Mouse (Mus musculus): ENCODE measurements around the gene Mcrs1. TPM values are rescaled to one million over a fixed set of nuclear protein-coding genes. Genes with fewer than 3 reads are reported as not detected.

The Mcrs1 gene
- total and polyA plus RNA-seq, 2 experiments from 2014 or later: 199 to 229 TPM

DNA sequence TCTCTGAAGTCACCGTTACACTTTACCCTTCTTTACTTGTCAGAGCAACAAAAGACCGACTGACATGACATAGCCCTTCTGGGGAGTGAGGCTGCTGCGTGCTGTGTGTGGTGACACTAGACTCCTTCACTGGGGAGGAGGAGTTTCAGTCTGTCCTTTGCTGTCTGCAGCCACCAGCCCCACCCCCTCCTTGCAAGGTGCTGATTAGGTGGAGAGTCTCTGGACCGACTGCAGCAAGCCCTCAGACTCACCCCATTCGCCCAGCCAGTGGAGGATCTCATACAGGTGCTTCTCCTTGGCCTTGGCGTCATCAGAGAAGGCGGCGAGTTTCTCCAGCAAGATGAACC lies 33.4 kb upstream of the Mcrs1 start:
- Histone ChIP-seq H3K9ac (replicated peaks; ENCODE audit: low read length) (no peak overlapping the region), H3K27me3 (ENCODE audit: insufficient read depth, low read length) (no peaks in the 10 kb centered on the region), H3K27ac (no peak overlapping the region), H3K36me3 (ENCODE audit: insufficient read depth, low read length) (no peaks in the 10 kb centered on the region), H3K9me3 (ENCODE audit: low read length) (no peaks in the 10 kb centered on the region), H3K4me2 (ENCODE audit: low read depth, low read length) (no peak overlapping the region), H3K4me1 (ENCODE audit: insufficient read depth, low read length) (no peaks in the 10 kb centered on the region), H3K4me3 (ENCODE audit: low read length) (no peak overlapping the region)
- ATAC-seq (no peak), DNase-seq (ENCODE audit: low spot score) (no peak)
- no peak for TF ChIP-seq CTCF (IDR thresholded peaks at IDR 0.05; ENCODE audit: low read depth)
- 50% methylated on average over 8 of the region's 8 CpGs for WGBS

DNA sequence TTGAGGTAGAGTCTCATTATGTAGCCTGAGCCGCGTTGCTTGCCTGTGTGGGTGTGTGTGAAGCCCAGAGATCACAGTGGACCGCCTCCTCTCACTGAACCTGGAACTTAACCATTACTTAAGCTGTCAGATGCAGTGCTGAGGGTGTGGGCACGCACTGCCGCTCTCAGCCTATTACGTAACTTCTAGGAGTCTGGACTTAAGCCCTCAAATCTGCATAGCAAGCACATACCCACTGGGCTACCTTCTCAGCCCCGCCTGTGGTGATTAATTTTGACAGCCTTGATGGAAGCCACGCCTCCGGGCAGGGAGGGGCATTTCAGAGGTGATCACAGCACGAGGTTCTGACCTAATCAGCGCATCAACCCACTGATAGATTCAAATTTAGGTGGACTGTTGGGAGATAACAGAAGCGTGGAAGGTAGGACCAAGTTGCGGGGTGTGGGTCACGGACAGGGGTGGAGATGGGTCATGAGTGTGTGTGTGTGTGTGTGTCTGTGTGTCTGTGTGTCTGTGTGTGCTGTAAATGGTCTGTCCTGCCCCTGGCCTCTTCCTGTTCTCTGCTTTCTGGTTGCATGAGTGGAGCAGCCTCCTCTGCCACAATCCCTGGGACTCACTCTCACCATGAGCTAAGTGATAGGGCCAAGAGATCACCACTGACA lies 32.9 kb upstream of the Mcrs1 start:
- H3K27ac ChIP-seq: no peak overlapping the region
- no peaks in the 10 kb centered on the region for H3K9me3 ChIP-seq (ENCODE audit: low read length)
- no peaks in the 10 kb centered on the region for H3K36me3 ChIP-seq (ENCODE audit: insufficient read depth, low read length)
- DNase-seq (ENCODE audit: low spot score) (no peak), ATAC-seq (no peak)
- H3K9ac ChIP-seq (replicated peaks; ENCODE audit: low read length): no peak overlapping the region
- no peak overlapping the region for H3K4me2 ChIP-seq (ENCODE audit: low read depth, low read length)
- TF ChIP-seq CTCF (IDR thresholded peaks at IDR 0.05; ENCODE audit: low read depth): no peak
- no peaks in the 10 kb centered on the region for H3K4me1 ChIP-seq (ENCODE audit: insufficient read depth, low read length)
- H3K4me3 ChIP-seq (ENCODE audit: low read length): no peak overlapping the region
- no peaks in the 10 kb centered on the region for H3K27me3 ChIP-seq (ENCODE audit: insufficient read depth, low read length)
- 48% methylated on average over 14 of the region's 14 CpGs for WGBS

DNA sequence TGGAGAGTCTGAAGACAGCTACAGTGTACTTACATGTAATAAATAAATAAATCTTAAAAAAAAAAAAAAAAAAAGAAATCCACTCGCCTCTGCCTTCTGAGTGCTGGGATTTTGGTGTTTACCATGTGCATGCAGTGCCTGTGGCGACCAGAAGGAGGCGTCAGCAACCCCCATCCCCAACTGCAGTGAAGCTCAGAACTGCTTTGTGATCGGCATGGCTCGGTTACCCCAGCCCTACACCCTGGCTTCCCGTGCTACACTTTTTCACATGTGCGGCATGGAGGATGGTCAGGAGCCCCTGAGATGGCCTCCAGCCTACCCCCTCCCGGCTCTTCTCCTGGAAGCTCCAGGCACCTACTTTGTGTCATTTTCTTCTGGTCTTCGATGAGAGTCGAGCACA lies 31.7 kb upstream of the Mcrs1 start:
- 0 out of 2 replicates have a peak, but pooled peaks have one; percentile 35 for TF ChIP-seq CTCF (IDR thresholded peaks at IDR 0.05; ENCODE audit: low read depth)
- Histone ChIP-seq H3K9ac (replicated peaks; ENCODE audit: low read length) (no peak overlapping the region), H3K27me3 (ENCODE audit: insufficient read depth, low read length) (no peaks in the 10 kb centered on the region), H3K4me1 (ENCODE audit: insufficient read depth, low read length) (no peaks in the 10 kb centered on the region), H3K27ac (no peak overlapping the region), H3K36me3 (ENCODE audit: insufficient read depth, low read length) (no peaks in the 10 kb centered on the region), H3K9me3 (ENCODE audit: low read length) (no peaks in the 10 kb centered on the region), H3K4me3 (ENCODE audit: low read length) (no peak overlapping the region), H3K4me2 (ENCODE audit: low read depth, low read length) (no peak overlapping the region)
- no peak for DNase-seq (ENCODE audit: low spot score)
- no peak for ATAC-seq
- WGBS: 69% methylated on average over 10 of the region's 10 CpGs

DNA sequence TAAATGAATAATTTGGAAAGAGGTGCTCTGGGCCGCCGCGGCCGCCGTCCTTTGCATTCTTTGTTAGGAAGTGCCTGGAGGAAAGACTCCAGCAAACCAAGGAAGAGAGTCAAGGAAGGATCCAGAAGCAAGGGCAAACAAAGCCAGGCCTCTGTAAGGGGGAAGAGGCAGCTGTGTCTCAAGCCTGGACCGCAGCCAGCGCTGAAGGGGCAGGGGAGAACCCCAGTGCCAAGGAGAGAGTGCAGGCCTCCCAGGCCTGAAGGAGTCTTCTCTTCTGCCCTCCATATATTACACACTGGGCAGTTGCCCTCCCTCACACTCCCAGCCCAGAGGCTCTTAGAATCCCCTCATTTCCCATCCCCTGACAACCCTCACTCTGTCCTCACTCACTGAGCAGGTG lies 26.5 kb upstream of the Mcrs1 start:
- Histone ChIP-seq H3K4me1 (ENCODE audit: insufficient read depth, low read length) (no peaks in the 10 kb centered on the region), H3K27me3 (ENCODE audit: insufficient read depth, low read length) (no peaks in the 10 kb centered on the region), H3K4me2 (ENCODE audit: low read depth, low read length) (no peak overlapping the region), H3K9ac (replicated peaks; ENCODE audit: low read length) (no peak overlapping the region), H3K36me3 (ENCODE audit: insufficient read depth, low read length) (no peaks in the 10 kb centered on the region), H3K4me3 (ENCODE audit: low read length) (no peak overlapping the region), H3K9me3 (ENCODE audit: low read length) (no peaks in the 10 kb centered on the region), H3K27ac (no peak overlapping the region)
- no peak for ATAC-seq
- TF ChIP-seq CTCF (IDR thresholded peaks at IDR 0.05; ENCODE audit: low read depth): no peak
- WGBS: 75% methylated on average over 7 of the region's 7 CpGs
- no peak for DNase-seq (ENCODE audit: low spot score)

GRCm38 (mm10) chr15:99276095-99276494 lies 24.3 kb upstream of the Mcrs1 start:
- H3K4me1 ChIP-seq (ENCODE audit: insufficient read depth, low read length): no peaks in the 10 kb centered on the region
- DNase-seq (ENCODE audit: low spot score) (no peak), ATAC-seq (no peak)
- H3K4me3 ChIP-seq (ENCODE audit: low read length): no peak overlapping the region
- no peak overlapping the region for H3K4me2 ChIP-seq (ENCODE audit: low read depth, low read length)
- no peak overlapping the region for H3K9ac ChIP-seq (replicated peaks; ENCODE audit: low read length)
- no peaks in the 10 kb centered on the region for H3K9me3 ChIP-seq (ENCODE audit: low read length)
- 91% methylated on average over 8 of the region's 8 CpGs for WGBS
- H3K27me3 ChIP-seq (ENCODE audit: insufficient read depth, low read length): no peaks in the 10 kb centered on the region
- no peak overlapping the region for H3K27ac ChIP-seq
- no peak for TF ChIP-seq CTCF (IDR thresholded peaks at IDR 0.05; ENCODE audit: low read depth)
- H3K36me3 ChIP-seq (ENCODE audit: insufficient read depth, low read length): no peaks in the 10 kb centered on the region

GRCm38 (mm10) chr15:99265679-99266078 lies 13.9 kb upstream of the Mcrs1 start:
- H3K36me3 ChIP-seq (ENCODE audit: insufficient read depth, low read length): no peaks in the 10 kb centered on the region
- WGBS: 15% methylated on average over 4 of the region's 4 CpGs
- no peaks in the 10 kb centered on the region for H3K4me1 ChIP-seq (ENCODE audit: insufficient read depth, low read length)
- no peaks in the 10 kb centered on the region for H3K27me3 ChIP-seq (ENCODE audit: insufficient read depth, low read length)
- peak; percentile 83 for TF ChIP-seq CTCF (IDR thresholded peaks at IDR 0.05; ENCODE audit: low read depth)
- H3K9ac ChIP-seq (replicated peaks; ENCODE audit: low read length): no peak overlapping the region
- DNase-seq (ENCODE audit: low spot score) (peak; percentile 88), ATAC-seq (peak; percentile 58)
- no peak overlapping the region for H3K4me3 ChIP-seq (ENCODE audit: low read length)
- H3K4me2 ChIP-seq (ENCODE audit: low read depth, low read length): no peak overlapping the region
- no peak overlapping the region for H3K27ac ChIP-seq
- H3K9me3 ChIP-seq (ENCODE audit: low read length): no peaks in the 10 kb centered on the region

DNA sequence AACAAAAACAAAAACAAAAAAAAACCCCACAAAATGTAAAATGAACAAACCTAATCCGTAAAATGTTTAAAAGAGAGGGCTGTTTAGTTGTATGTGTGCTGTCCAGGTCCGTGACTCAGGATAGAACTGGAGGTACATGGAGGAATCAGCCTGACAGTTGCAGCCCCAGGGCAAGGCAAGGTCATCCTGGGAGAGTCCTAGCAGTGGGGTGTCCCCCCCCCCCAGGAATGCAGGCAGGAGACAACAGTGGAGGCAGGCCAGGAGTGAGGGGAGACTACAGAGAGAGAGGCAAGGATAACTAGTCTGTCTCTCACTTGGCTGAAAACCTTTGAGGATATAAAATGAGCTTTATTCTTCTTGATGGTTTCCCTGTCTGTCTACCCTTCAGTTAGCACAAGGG lies 12.6 kb upstream of the Mcrs1 start:
- H3K9me3 ChIP-seq (ENCODE audit: low read length): no peaks in the 10 kb centered on the region

More for the DNA sequence above, 12.6 kb upstream of the Mcrs1 start:
- no peaks in the 10 kb centered on the region for H3K27me3 ChIP-seq (ENCODE audit: insufficient read depth, low read length)
- H3K27ac ChIP-seq: no peak overlapping the region
- ATAC-seq: no peak
- 0 out of 2 replicates have a peak, but pooled peaks cover 4% of the 10 kb centered on the region for H3K4me1 ChIP-seq (ENCODE audit: insufficient read depth, low read length)
- H3K9ac ChIP-seq (replicated peaks; ENCODE audit: low read length): no peak overlapping the region
- H3K4me3 ChIP-seq (ENCODE audit: low read length): no peak overlapping the region
- TF ChIP-seq CTCF (IDR thresholded peaks at IDR 0.05; ENCODE audit: low read depth): no peak
- 85% methylated on average over 2 of the region's 2 CpGs for WGBS
- H3K36me3 ChIP-seq (ENCODE audit: insufficient read depth, low read length): no peaks in the 10 kb centered on the region
- no peak for DNase-seq (ENCODE audit: low spot score)
- H3K4me2 ChIP-seq (ENCODE audit: low read depth, low read length): no peak overlapping the region
